Mouse (Mus musculus) spleen, postnatal 10 days (tissue): ENCODE results near the gene Hist1h2ab.

Experiments used
- DNase-seq, 2 experiments: peaks; one replicate each; pipeline ENCODE4 v3.0.0; 2021 to 2022; ENCODE audit warnings: low spot score in 2 of 2

The Hist1h2ab gene

DNA sequence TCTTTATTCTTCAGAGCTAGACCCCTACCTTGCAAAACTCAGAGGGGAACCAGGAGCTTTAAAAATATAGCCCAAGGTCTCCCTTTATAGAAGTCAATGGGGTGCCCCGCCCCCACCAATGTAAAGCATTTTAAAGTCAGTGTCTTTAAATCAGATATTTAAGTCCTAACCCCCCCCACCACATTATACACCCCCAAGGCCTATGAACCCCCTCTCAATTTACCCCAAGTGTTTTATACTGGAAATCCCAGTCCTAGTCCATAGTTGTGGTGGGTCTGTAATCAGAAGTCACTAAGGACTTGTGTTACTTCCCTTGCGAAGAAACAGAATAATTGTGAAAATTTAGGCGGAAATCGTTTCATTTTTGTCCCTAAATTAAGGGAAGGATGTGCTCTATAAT, 12.9 kb upstream of the Hist1h2ab start:
- DNase-seq: peak; percentile 54 to 76

DNA sequence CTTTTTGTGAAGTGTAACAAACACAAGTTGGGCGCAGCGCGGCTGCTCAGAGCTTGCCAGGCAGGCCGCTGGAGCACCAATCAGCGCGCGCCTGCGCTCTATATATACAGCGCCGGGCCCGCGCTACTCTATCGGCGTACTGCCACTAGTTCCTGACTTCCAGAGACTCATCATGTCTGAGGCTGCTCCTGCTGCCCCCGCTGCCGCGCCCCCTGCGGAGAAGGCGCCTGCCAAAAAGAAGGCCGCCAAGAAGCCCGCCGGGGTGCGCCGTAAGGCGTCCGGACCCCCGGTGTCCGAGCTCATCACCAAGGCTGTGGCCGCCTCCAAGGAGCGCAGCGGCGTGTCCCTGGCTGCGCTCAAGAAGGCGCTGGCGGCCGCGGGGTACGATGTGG, 12.3 kb upstream of the Hist1h2ab start, which contains the start of gene Hist1h1c:
Gene Hist1h1c (plus strand): TSS at position 132 of the 392 bp plus-strand sequence.
- DNase-seq: peak; percentile 96 to 99

DNA sequence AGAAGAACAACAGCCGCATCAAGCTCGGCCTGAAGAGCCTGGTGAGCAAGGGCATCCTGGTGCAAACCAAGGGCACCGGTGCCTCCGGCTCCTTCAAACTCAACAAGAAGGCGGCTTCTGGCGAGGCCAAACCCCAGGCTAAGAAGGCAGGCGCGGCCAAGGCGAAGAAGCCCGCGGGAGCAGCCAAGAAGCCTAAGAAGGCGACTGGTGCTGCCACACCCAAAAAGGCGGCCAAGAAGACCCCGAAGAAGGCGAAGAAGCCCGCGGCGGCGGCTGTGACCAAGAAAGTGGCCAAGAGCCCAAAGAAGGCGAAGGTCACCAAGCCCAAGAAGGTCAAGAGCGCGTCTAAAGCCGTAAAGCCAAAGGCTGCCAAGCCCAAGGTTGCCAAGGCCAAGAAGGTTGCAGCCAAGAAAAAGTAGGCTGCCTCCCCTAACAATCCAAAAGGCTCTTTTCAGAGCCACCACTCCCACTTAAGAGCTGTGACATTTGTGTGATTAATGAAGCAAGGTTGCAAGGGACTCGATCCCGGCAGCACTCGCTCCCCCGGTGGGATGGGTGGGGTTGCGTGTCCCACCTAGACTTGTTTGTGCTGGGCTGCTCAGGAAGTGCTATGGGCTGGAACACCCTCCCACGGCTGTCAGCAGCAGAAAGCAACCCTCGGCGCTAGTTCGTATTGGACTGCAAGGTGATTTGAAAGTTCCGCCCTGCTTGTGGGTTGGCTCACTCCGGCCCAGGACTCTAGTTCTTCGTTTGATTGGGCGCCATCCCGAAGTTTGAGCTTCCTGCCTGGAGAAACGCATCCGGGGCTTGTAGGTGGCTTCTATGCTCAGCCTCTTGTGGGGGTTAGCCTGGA, 11.6 kb upstream of the Hist1h2ab start:
- DNase-seq: peak; percentile 92

DNA sequence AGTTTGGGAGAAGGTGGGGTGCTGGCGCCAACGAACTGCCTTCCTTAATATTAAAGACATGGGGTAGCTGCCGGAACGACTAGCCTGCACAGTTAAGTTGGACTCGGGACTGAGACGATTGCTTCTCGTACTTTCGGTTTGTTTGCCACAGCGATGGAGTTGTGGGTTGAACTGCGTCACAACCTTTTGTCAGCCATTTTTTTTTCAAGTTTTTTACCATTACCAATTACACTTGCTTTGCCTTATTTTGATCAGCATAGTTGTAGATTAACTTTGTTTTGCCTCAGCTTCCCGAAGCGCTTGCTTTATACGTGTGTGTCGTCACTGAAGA, 11.0 kb upstream of the Hist1h2ab start:
- no peak for DNase-seq

DNA sequence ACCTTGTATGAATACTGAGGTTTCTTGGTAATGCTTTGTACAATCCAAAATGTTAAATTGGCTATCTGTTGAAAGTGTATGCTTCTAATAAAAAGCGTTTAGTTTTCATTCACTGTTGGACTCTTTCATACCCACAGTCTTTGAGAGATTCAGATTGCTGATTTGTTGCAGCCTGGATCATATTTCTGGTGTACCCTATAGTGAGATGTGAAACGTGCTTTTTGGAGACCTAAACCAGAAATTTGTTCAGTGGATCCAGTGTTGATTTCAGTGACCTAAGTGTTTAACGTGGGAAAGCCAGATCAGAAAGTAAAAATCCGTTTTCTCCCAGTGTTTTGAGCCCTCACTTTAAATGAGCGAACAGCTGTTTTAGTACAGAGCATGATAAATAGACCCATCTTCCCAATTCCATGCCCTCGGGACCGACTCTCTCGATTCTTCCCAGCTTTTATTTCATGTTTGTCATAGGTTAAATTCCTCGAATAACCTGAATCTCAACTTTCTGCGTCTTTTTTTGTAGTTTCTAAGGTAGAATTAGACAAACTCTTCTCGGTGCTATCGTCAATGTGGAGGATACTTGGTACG, 10.6 kb upstream of the Hist1h2ab start:
- DNase-seq: no peak

DNA sequence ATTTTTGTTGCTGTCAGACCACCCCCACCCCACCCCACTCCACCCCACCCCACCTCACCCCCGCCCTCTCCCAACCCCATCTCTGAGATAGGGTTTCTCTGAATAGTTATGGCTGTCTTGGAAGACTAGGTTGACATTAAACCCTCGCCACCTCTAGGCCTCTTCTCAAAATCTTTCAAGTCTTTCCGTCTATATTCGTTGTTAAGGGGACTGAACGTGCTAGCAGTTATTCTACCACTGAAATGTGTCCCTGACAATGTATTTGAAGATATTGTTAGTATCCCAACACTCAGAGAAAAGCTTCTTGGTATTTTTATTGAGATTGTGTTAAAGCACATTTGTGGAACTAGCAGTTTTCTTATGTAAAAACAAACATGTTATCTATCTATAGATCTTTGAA, 10.0 kb upstream of the Hist1h2ab start:
- DNase-seq: peak in 1 of 2 experiments; percentile 4

DNA sequence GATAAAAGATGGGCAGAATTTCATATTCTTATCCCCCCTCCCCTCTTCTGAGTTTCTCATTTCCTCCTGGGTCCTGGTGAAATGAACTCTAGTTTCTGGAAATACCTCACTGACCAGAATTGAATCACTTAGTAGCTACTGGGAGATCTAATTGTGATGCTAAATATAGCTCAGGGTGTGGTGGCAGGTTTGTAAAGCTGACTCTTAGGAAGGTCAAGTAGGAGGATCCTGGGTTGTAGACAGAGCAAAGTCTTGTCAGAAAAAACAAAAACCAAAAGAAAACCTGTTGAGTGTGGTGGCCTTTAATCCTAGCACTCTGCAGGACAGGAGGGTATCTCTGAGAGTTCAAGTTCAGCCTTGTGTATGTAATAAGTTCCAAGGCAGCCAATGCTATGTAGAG, 8.9 kb upstream of the Hist1h2ab start:
- DNase-seq: peak in 1 of 2 experiments; percentile 19

DNA sequence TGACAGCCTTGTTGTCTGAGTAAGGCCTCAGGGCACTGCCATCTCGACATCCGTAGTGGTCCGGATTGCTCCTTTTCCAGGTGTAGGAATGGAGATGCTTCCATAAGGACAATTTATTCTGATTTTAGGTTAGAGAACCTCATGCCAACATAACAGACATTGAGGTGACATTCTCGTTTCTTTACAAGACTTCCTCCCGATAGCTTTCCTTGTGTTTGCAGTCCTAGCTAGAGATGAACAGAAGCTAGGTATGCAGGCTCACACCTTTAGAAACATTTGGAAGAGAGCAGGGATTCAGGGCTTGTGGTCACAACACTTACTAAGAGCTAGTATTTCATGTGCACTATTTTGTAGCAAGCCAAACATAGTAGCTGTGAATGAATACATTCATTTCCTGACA, 7.7 kb upstream of the Hist1h2ab start:
- DNase-seq: peak in 1 of 2 experiments; percentile 9

DNA sequence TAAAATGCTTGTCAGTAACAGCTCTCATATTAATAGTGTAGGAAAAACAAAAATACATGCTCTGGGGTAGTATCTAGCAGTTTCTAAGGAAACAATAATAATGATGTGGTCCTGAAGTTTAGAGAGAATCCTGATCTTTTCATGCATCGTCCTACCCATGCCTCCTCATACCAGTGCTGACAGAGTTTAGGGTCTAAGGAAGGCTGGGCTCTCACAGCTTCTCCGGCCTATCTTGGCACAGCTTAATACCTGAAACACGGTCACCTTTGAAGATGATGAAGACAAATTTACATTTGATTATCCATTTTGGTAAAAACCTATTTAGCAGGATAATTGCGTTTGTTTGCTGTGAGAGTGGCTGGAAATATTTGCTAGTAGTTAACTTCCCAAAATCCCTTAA, 7.0 kb upstream of the Hist1h2ab start:
- no peak for DNase-seq

DNA sequence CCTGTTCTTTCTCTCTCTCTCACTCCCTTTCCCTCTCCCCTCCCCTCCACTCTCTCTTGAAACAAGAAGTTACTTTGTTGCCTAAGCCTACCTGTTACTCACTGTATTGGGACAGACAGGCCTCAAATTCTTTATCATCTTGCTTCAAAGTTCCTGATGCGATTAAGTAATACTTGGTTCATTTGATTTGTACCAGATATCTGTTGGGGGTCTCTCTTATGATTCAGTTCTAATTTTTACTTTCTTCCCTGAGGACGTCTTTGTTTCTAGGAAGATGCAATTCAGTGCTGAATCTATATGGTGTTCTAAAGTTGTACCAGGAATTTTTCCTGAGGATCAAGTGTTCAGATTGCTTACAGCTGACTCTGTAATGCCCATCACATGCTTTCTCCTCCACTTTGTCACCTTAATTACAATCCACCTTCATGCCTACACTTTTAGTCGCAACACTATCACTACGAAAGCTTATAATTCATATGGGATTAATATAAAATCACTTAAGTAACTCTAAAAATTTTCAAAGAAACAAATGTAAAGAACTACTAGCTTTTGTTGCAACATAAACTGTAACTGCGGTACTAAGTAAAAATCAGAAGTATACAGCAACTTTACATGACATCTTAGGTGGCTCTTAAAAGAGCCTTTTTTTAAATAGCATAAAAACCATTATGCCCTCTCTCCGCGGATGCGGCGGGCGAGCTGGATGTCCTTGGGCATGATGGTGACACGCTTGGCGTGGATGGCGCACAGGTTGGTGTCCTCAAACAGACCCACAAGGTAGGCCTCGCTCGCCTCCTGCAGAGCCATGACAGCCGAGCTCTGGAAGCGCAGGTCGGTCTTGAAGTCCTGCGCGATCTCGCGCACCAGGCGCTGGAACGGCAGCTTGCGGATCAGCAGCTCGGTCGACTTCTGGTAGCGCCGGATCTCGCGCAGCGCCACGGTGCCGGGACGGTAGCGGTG, 6.2 kb upstream of the Hist1h2ab start:
- peak in 1 of 2 experiments; percentile 49 for DNase-seq

DNA sequence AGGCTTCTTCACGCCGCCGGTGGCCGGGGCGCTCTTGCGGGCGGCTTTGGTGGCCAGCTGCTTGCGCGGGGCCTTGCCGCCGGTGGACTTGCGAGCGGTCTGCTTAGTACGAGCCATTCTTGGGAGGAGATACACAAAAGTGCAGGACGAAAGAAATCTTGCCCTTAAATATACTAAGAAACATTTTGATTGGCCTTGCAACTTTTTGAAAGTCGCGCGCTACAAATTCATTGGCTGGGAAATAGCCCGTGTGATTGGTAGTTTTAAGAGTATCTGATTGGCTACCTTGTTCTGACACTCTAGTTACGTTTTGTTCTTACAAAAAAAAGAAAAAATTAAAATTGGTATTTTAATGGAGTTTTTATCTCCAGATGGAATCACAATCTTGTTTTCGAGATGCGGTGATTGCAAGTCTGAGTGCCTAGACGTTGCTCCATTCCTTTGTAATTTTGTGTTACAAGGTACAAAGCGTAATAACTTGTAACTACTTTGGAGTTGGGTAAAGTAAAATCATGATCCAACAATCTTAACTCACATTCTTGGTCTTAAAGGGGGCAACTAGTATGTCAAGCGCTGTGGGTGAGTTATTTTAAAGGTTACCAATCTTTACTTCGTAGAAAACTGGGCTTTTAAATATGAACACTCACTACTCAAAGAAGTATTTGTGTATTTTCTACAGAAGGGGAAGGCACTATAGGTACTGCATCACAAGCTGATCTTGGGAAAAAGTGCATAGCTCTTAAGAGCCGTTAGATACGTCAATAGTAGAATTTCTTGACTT, 5.4 kb upstream of the Hist1h2ab start, which contains the start of gene Hist1h3c:
Gene Hist1h3c (minus strand): TSS at position 222 of the 781 bp plus-strand sequence.
- DNase-seq: peak; percentile 87 to 92

DNA sequence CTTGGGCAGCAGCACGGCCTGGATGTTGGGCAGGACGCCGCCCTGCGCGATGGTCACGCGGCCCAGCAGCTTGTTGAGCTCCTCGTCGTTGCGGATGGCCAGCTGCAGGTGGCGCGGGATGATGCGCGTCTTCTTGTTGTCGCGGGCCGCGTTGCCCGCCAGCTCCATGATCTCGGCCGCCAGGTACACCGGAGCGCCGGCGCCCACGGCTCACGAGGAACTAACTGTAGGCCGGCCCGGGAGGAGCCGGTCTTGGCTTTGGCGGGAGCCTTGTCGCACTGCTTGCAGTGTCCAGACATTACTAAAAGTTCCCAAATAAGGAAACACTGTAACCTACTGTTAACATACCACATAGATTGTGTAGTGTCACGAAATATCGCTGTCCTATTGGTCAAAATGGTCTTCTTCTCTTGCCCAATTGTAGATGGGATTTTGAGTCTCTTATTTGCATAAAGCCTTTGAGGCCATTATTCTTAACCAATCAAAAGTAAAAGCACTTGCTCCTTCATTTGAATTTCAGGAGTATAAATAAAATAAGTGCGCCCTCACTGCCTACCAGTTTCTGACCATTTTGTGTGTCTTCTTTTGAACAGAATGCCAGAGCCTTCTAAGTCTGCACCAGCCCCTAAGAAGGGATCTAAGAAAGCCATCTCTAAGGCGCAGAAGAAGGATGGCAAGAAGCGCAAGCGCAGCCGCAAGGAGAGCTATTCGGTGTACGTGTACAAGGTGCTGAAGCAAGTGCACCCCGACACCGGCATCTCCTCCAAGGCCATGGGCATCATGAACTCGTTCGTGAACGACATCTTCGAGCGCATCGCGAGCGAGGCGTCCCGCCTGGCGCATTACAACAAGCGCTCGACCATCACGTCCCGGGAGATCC, 4.5 kb upstream of the Hist1h2ab start, which contains the start of gene Hist1h2bb:
Gene Hist1h2bb (plus strand): TSS at position 534 of the 880 bp plus-strand sequence.
- DNase-seq: peak; percentile 77 to 88

DNA sequence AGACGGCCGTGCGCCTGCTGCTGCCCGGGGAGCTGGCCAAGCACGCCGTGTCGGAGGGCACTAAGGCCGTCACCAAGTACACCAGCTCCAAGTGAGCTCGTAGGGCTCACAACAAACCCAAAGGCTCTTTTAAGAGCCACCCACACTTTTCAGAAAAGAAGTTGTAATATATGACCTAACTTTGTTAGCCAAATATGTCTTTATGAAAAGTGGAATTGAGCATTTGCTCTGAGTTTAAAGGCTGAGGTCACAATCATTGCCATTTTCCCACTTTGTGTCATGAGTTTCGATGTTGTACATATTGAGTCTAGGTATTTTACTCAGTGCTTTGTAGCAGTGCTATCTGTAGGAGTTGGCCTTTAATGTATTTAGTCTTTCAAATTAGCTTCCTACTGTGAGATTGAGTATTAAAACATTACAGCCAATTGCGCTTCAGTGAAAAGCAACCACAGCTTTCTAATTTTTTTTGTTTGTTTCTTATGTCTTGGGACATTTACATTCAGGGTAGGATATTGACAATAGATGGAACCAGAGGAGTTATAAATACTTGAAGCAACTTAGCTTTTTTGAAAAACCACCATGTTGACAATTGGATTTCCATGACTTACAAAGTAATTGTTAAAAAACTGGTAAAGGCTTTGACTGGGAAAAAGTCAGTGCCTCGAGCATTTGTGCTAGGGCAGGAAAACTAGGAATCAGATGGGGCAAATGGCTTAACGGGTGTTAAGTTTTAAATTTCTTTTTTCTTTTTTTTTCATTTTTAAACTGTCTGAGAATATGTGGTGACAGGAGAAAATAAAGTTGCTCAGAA, 3.6 kb upstream of the Hist1h2ab start:
- peak in 1 of 2 experiments; percentile 46 for DNase-seq

DNA sequence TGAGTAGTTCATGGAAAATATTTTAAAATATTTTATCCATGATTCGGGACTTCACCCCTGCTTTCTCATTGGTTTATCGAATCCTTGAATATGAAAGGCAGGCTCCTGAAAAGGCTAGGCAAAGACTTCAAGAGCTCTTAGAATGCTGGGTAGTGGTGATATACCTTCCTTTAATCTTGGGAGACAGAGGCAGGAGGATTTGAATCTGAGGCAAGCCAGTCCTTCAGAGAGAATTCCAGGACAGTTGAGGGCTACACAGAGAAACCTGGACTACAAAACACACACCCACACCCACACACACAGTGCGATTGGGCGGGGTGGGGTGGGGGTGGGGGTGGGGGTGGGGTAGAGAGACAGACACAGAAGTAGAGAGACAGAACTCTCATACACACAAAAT, 3.0 kb upstream of the Hist1h2ab start:
- peak in 1 of 2 experiments; percentile 51 for DNase-seq

DNA sequence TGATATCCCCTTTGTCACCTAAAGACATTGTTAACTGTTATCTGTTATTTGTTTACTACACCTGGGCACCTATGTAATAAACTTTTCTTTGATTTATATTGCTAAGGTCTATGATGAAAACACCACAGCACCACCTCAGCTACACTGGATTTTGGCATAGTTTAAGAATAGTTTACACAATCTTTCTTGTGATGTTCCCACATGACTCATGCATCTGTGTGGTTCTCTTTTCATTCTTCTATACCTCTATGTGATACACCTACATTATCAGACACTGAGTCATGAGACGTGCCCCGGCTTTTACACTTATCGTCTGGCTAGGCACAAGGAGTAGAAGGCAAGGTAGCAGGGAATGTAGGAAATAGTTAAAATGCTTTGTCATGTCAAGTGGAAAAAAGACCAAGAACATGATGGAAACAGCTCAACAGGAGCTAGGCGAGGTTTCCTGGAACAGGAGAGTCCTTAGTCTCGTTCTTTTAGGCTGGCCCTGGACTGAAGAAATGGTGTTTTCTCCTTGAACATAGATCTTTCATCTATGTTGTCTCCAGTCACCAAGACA, 1.3 kb upstream of the Hist1h2ab start:
- DNase-seq: no peak

DNA sequence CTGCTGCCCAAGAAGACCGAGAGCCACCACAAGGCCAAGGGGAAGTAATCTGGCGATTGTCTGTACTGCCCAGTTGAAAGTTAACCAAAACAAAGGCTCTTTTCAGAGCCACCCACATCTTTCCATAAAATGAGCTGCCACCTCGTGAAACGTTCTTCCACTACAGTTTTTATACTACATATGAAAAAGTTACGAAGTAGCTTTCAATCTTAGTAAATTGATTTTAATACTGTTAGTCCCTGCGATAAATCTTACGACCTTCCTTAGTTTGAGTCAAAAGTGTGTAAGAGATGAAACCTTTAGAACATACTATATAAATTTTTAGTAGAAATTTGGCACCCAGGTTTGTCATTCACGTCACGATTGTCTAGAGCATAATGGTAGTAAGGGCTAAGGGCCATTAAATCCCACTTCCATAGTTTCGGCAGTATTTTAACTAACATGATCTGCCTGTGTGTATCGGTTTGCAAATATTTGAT, 591 bp downstream of the Hist1h2ab start:
- DNase-seq: peak in 1 of 2 experiments; percentile 47

DNA sequence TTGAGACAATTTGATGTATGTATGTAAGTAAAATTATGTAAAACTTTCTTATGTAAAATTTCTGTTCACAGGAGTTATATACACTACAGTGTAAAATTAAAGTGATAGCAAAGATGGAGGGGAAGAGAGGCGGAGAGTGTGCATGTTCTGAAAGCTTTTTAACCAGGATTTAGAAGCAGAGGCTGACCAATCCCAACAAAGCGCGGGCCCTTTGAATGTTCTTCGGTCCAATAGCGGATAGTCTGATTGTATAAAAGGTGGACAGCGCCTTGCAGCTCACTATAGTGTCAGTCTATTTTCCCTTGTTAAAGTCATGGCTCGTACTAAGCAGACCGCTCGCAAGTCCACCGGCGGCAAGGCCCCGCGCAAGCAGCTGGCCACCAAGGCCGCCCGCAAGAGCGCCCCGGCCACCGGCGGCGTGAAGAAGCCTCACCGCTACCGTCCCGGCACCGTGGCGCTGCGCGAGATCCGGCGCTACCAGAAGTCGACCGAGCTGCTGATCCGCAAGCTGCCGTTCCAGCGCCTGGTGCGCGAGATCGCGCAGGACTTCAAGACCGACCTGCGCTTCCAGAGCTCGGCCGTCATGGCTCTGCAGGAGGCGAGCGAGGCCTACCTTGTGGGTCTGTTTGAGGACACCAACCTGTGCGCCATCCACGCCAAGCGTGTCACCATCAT, 1.3 kb downstream of the Hist1h2ab start, which contains the start of gene Hist1h3b:
Gene Hist1h3b (plus strand): TSS at position 201 of the 675 bp plus-strand sequence.
- DNase-seq: peak; percentile 89 to 93

DNA sequence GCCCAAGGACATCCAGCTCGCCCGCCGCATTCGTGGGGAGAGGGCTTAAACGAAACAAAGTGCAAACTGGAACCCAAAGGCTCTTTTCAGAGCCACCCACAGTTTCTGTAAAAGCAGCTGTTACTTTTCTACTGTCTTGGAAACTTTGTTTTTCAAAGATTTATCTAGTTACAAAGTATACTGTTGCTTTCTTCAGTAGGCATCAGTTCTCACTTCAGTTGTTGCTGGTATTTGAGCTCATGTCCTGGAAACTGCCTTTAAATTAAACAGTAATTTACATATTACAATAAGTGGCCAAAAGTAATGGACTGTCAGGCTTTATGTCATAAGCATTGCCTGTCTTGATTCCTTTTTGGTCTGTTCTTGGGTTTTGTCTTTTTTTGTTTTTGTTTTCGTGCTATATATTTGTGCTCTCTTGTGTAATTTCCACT, 1.8 kb downstream of the Hist1h2ab start:
- peak in 1 of 2 experiments; percentile 53 for DNase-seq
